ENCODE assay signal across 17 mouse cellular contexts in the genomic region with DNA sequence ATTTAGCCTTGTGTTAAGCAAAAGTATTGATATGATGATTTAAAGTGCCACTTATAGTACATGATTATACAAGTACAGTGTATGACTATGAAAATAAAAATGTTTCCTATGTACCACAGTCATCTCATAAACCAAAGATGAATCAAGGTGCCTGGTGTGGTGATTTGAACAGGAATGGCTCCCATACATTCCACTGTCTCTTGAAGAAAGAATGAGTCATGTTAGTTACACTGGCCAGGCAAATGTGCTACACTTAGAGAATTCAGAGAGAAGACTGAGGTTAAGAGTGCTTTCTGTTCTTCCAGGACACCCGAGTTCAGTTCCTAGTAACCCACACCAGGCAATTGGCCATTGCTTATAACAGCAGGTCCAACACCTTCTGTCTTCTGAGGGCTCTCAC.
"Had no signal": no experiment of that assay in that cellular context is flagged by ENCODE, and none has a peak within 500 bp of the region (broad histone marks: within the 10 kb centered on the region; RNA-seq: fewer than 3 reads in every experiment).

No protein-coding gene starts in this region.

- H3K9ac ChIP-seq: lung, embryonic 14.5 days; midbrain, embryonic 12.5 days; neural tube, embryonic 13.5 days; neural tube, embryonic 15.5 days; stomach, embryonic 15.5 days had no signal

- H3K27ac ChIP-seq: midbrain, embryonic 10.5 days; midbrain, embryonic 12.5 days; neural tube, embryonic 13.5 days; neural tube, embryonic 15.5 days; stomach, embryonic 15.5 days had no signal

- H3K36me3 ChIP-seq: midbrain, embryonic 10.5 days; midbrain, embryonic 12.5 days; neural tube, embryonic 13.5 days; neural tube, embryonic 15.5 days; stomach, embryonic 15.5 days had no signal

- DNase-seq: lung, adult 18-20 months; lung, embryonic 14.5 days; lung, postnatal 10 days; lung, postnatal 4 days; midbrain, embryonic 14.5 days; retina, postnatal 1 day; right cerebral cortex, adult 18-20 months; right cerebral cortex, postnatal 25 days; thymus, adult 2 months; thymus, postnatal 25 days; thymus, postnatal 4 days had no signal

- H3K4me3 ChIP-seq: midbrain, embryonic 10.5 days; midbrain, embryonic 12.5 days; myocyte; neural tube, embryonic 13.5 days; neural tube, embryonic 15.5 days; stomach, embryonic 15.5 days had no signal

- H3K9me3 ChIP-seq: midbrain, embryonic 10.5 days; midbrain, embryonic 12.5 days; neural tube, embryonic 13.5 days; neural tube, embryonic 15.5 days; stomach, embryonic 15.5 days had no signal

- H3K27me3 ChIP-seq: midbrain, embryonic 12.5 days; neural tube, embryonic 13.5 days; neural tube, embryonic 15.5 days; stomach, embryonic 15.5 days had no signal

- H3K4me2 ChIP-seq: lung, embryonic 14.5 days; midbrain, embryonic 12.5 days; neural tube, embryonic 13.5 days; neural tube, embryonic 15.5 days; stomach, embryonic 15.5 days had no signal

- H3K4me1 ChIP-seq: neural tube, embryonic 13.5 days; stomach, embryonic 15.5 days had no signal
